Mouse (Mus musculus): ENCODE results near the gene Cmtr2. TPM values are rescaled to one million over a fixed set of nuclear protein-coding genes. Genes with fewer than 3 reads are reported as not detected.

Cmtr2 gene
- total and polyA plus RNA-seq, 2 experiments from 2014 or later, result 9.1 to 24.9 TPM

DNA sequence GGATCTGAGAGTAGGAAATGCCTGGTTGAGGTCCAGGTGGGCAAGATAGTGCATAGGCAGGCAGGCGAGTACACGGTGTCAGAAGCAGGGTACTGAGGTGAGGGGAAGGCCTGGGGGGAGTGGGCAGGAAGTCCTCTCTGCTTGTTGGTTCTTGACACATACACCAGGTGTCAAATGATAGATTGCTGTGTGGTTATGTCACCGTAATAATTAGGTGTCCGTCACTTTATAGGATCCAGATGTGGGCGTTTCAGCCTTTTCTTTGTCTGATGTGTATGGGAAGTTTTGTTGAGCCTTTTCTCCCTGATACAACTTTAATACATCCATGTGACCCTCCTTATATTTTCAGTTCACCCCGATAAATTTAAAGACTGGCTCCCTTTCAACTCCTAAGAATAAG is 31.8 kb downstream of the Cmtr2 start:
- ATAC-seq (no peak), DNase-seq (no peak)
- Histone ChIP-seq H3K36me3 (ENCODE audit: insufficient read depth) (no peaks in the 10 kb centered on the region), H3K27me3 (ENCODE audit: insufficient read depth, low read length) (no peaks in the 10 kb centered on the region), H3K9me3 (ENCODE audit: low read length) (no peaks in the 10 kb centered on the region), H3K4me2 (ENCODE audit: low read depth) (no peak overlapping the region), H3K4me1 (ENCODE audit: insufficient read depth) (no peaks in the 10 kb centered on the region), H3K27ac (ENCODE audit: low read depth, low read length) (no peak overlapping the region), H3K4me3 (ENCODE audit: low read depth, low read length) (no peak overlapping the region), H3K9ac (no peak overlapping the region)
- WGBS, result 89% methylated on average over 6 of the region's 6 CpGs
- TF ChIP-seq CTCF (IDR thresholded peaks at IDR 0.05; ENCODE audit: low read depth), result no peak

DNA sequence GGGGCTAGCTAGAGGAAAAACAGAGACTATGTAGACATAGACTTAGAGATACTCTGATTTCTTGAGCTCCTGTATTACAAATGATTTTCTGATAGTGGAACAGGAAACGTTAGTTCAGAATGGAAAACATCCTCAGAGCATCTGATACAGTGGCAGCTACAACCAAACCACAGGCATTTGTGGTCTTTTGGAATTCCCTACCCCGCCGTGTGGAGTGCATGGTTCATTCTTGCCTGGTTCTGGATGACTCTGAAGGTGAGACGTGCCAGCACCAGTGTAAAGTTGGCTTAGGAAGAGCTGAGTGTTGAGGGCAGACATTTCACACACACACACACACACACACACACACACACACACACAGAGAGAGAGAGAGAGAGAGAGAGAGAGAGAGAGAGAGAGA is 38.5 kb downstream of the Cmtr2 start:
- Histone ChIP-seq H3K27ac (ENCODE audit: low read depth, low read length) (no peak overlapping the region), H3K4me3 (ENCODE audit: low read depth, low read length) (no peak overlapping the region), H3K9ac (no peak overlapping the region), H3K36me3 (ENCODE audit: insufficient read depth) (no peaks in the 10 kb centered on the region), H3K27me3 (ENCODE audit: insufficient read depth, low read length) (no peaks in the 10 kb centered on the region), H3K4me2 (ENCODE audit: low read depth) (no peak overlapping the region), H3K4me1 (ENCODE audit: insufficient read depth) (no peaks in the 10 kb centered on the region), H3K9me3 (ENCODE audit: low read length) (no peaks in the 10 kb centered on the region)
- no peak for TF ChIP-seq CTCF (IDR thresholded peaks at IDR 0.05; ENCODE audit: low read depth)
- no peak for ATAC-seq
- 84% methylated on average over 4 of the region's 4 CpGs for WGBS
- no peak for DNase-seq

DNA sequence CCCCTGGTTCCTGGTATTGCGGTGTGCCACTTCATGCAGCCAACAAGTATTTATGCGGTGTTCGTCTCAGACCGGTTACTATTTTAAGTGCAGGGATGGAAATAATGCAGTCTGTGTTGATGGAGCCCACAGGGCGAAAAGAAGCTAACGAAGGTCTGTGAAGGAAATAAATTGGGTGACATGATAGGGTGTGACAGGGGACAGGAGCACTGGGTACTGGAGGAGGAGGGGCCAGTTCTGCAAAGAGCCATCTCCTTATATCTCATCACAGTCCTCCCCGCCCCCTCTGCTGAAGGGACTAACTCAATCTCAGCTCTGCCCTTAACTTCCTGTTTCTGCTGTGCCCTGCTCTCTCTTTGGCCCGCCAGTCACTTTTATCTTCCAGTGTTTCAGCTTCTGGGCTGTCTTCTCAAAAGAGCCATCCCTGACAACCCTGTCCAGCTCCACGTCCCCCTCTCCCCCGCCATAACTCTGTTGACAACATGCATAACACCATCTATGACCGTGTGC is 50.4 kb downstream of the Cmtr2 start:
- no peak for TF ChIP-seq CTCF (IDR thresholded peaks at IDR 0.05; ENCODE audit: low read depth)
- WGBS, result 67% methylated on average over 11 of the region's 11 CpGs
- Histone ChIP-seq H3K4me2 (ENCODE audit: low read depth) (no peak overlapping the region), H3K27me3 (ENCODE audit: insufficient read depth, low read length) (no peaks in the 10 kb centered on the region), H3K9me3 (ENCODE audit: low read length) (no peaks in the 10 kb centered on the region), H3K4me1 (ENCODE audit: insufficient read depth) (no peaks in the 10 kb centered on the region), H3K4me3 (ENCODE audit: low read depth, low read length) (no peak overlapping the region), H3K9ac (no peak overlapping the region), H3K27ac (ENCODE audit: low read depth, low read length) (no peak overlapping the region), H3K36me3 (ENCODE audit: insufficient read depth) (no peaks in the 10 kb centered on the region)
- DNase-seq (no peak), ATAC-seq (no peak)

DNA sequence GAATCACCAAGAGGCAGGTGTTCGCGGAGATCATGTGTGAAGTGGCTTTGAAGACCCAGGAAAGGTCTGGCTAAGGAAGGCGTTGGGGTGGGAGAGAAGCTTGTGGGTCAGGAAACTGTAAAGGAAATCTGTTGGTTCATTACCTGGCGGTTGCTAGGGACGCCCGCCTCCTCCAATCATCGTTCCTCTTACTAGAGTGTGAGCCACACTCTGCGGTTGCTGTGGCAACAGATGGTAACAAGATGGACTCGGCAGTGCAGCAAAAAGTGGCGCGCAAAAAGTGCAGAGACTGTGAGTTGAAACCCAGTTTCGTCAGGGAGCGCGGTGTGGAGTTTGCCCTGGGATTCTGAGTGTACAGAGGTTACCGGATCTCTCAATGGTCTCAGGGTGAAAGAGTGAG is 51.3 kb downstream of the Cmtr2 start, which contains the start of gene Hydin:
Gene Hydin (plus strand): TSS at position 237 of the 400 bp plus-strand sequence.
- peak; percentile 93 for DNase-seq
- WGBS, result under 1% methylated on average over 15 of the region's 15 CpGs
- no peaks in the 10 kb centered on the region for H3K4me1 ChIP-seq (ENCODE audit: insufficient read depth)
- TF ChIP-seq CTCF (IDR thresholded peaks at IDR 0.05; ENCODE audit: low read depth), result no peak
- H3K9me3 ChIP-seq (ENCODE audit: low read length), result no peaks in the 10 kb centered on the region
- no peak within 1 kb of the TSS for H3K27ac ChIP-seq (ENCODE audit: low read depth, low read length)
- ATAC-seq, result peak; percentile 98
- H3K4me2 ChIP-seq (ENCODE audit: low read depth), result peak within 1 kb of the TSS; percentile 58
- H3K4me3 ChIP-seq (ENCODE audit: low read depth, low read length), result peak within 1 kb of the TSS; percentile 29
- H3K36me3 ChIP-seq (ENCODE audit: insufficient read depth), result no peaks in the 10 kb centered on the region
- H3K9ac ChIP-seq, result no peak within 1 kb of the TSS
- no peaks in the 10 kb centered on the region for H3K27me3 ChIP-seq (ENCODE audit: insufficient read depth, low read length)

DNA sequence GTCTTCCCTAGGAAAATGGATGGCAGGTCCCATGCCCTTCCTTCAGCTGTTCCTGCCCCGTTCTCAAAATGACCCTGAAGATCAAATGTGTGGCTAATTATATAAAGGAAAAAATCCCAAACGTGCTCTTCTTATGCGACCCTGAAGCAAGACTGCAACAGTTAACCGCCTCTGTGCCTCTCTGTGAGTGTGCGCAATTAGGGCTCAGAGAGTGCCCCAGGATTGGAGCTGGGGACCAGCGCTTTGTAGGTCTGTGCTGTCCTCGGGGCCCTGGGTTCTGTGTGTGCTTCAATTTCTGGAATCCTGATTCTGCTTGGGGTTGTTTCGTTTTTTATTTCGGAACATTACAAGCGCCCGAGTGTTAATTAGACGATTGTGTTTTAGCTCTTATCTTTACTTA is 51.8 kb downstream of the Cmtr2 start:
- Histone ChIP-seq H3K9ac (no peak overlapping the region), H3K4me3 (ENCODE audit: low read depth, low read length) (peak overlapping the region; percentile 29), H3K27ac (ENCODE audit: low read depth, low read length) (no peak overlapping the region), H3K4me1 (ENCODE audit: insufficient read depth) (no peaks in the 10 kb centered on the region), H3K27me3 (ENCODE audit: insufficient read depth, low read length) (no peaks in the 10 kb centered on the region), H3K9me3 (ENCODE audit: low read length) (no peaks in the 10 kb centered on the region), H3K4me2 (ENCODE audit: low read depth) (peak overlapping the region; percentile 58), H3K36me3 (ENCODE audit: insufficient read depth) (no peaks in the 10 kb centered on the region)
- ATAC-seq, result no peak
- DNase-seq, result no peak
- TF ChIP-seq CTCF (IDR thresholded peaks at IDR 0.05; ENCODE audit: low read depth), result no peak
- WGBS, result 6% methylated on average over 12 of the region's 12 CpGs

DNA sequence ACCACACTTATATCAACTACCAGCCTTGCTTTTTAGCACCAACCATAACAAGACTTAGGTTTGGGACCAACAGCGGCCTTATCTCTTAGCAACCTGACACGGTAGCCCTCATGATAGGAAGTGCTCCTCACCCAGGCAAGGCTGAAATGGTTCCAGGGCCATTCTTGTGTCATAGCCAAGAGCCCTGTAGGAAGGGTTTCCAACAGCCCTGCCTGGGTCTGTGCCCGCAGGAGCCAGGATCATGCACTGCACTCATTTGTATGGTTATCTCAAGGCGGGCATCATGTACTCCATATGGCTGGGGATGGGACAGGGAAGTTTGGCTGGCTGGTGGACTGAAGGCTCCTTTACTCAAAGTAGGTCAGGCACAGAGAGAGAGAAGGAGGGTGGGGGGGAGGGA is 55.2 kb downstream of the Cmtr2 start:
- no peak for DNase-seq
- no peak overlapping the region for H3K9ac ChIP-seq
- 84% methylated on average over 4 of the region's 4 CpGs for WGBS
- H3K27ac ChIP-seq (ENCODE audit: low read depth, low read length), result no peak overlapping the region
- H3K4me3 ChIP-seq (ENCODE audit: low read depth, low read length), result no peak overlapping the region
- no peaks in the 10 kb centered on the region for H3K36me3 ChIP-seq (ENCODE audit: insufficient read depth)
- no peak overlapping the region for H3K4me2 ChIP-seq (ENCODE audit: low read depth)
- no peak for TF ChIP-seq CTCF (IDR thresholded peaks at IDR 0.05; ENCODE audit: low read depth)
- ATAC-seq, result no peak
- H3K9me3 ChIP-seq (ENCODE audit: low read length), result no peaks in the 10 kb centered on the region
- H3K4me1 ChIP-seq (ENCODE audit: insufficient read depth), result 0 out of 2 replicates have a peak, but pooled peaks cover under 1% of the 10 kb centered on the region
- H3K27me3 ChIP-seq (ENCODE audit: insufficient read depth, low read length), result no peaks in the 10 kb centered on the region

DNA sequence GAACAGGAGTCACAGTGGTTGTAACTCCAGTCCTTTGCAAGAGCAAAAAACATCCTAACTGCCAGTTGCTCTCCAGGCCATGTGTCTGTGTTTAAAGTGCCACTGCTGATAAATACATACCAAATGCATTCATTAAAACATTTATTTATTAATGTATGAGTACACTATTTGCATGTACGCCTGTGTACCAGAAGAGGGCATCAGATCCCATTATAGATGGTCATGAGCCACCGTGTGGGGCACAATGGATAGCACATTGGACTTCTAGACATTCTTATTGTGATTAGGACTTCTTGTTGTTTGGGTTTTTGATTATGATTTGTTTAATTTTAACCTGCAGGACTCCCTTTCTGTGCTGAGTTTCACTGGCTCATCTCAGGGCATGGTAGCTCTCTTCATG is 57.9 kb downstream of the Cmtr2 start:
- Histone ChIP-seq H3K4me3 (ENCODE audit: low read depth, low read length) (no peak overlapping the region), H3K27ac (ENCODE audit: low read depth, low read length) (no peak overlapping the region), H3K9ac (no peak overlapping the region), H3K27me3 (ENCODE audit: insufficient read depth, low read length) (no peaks in the 10 kb centered on the region), H3K4me2 (ENCODE audit: low read depth) (no peak overlapping the region), H3K4me1 (ENCODE audit: insufficient read depth) (peaks cover 8% of the 10 kb centered on the region), H3K9me3 (ENCODE audit: low read length) (no peaks in the 10 kb centered on the region), H3K36me3 (ENCODE audit: insufficient read depth) (no peaks in the 10 kb centered on the region)
- TF ChIP-seq CTCF (IDR thresholded peaks at IDR 0.05; ENCODE audit: low read depth), result peak; percentile 39; the same call in 1 of the 2 replicates
- 66% methylated on average over 2 of the region's 2 CpGs for WGBS
- ATAC-seq, result no peak
- DNase-seq, result no peak

Other genes with a start within 250 kb of the Cmtr2 start
- not detected in 2 replicates for gene Tat, start 225.2 kb upstream of the Cmtr2 start, total RNA-seq (2014; rRNA removed)
- gene Tat, start 225.2 kb upstream of the Cmtr2 start, polyA plus RNA-seq (2015; fragmentation: Nextera tagmentation; extraction: Ambion mirVana), result not detected in 2 replicates
- gene Chst4, start 175.9 kb upstream of the Cmtr2 start, total RNA-seq (2014; rRNA removed), result not detected in 2 replicates
- not detected in 2 replicates for gene Chst4, start 175.9 kb upstream of the Cmtr2 start, polyA plus RNA-seq (2015; fragmentation: Nextera tagmentation; extraction: Ambion mirVana)
- 13.1 and 19.6 TPM in 2 replicates for gene Zfp612, start 135.9 kb upstream of the Cmtr2 start, total RNA-seq (2014; rRNA removed)
- gene Zfp612, start 135.9 kb upstream of the Cmtr2 start, polyA plus RNA-seq (2015; fragmentation: Nextera tagmentation; extraction: Ambion mirVana), result 8.2 and 13.6 TPM in 2 replicates
- gene Gm21964, start 114.5 kb upstream of the Cmtr2 start, total RNA-seq (2014; rRNA removed), result not detected in 2 replicates
- not detected in 2 replicates for gene Gm21964, start 114.5 kb upstream of the Cmtr2 start, polyA plus RNA-seq (2015; fragmentation: Nextera tagmentation; extraction: Ambion mirVana)
- gene Gm17720, start 112.9 kb upstream of the Cmtr2 start, total RNA-seq (2014; rRNA removed), result not detected in 2 replicates
- gene Gm17720, start 112.9 kb upstream of the Cmtr2 start, polyA plus RNA-seq (2015; fragmentation: Nextera tagmentation; extraction: Ambion mirVana), result not detected in 2 replicates
- gene Calb2, start 47.5 kb upstream of the Cmtr2 start, total RNA-seq (2014; rRNA removed), result 133 TPM in 2 replicates
- 177 and 286 TPM in 2 replicates for gene Calb2, start 47.5 kb upstream of the Cmtr2 start, polyA plus RNA-seq (2015; fragmentation: Nextera tagmentation; extraction: Ambion mirVana)
- gene Hydin, start 51.3 kb downstream of the Cmtr2 start, total RNA-seq (2014; rRNA removed), result 0.92 and 1.0 TPM in 2 replicates
- gene Hydin, start 51.3 kb downstream of the Cmtr2 start, polyA plus RNA-seq (2015; fragmentation: Nextera tagmentation; extraction: Ambion mirVana), result 0.21 and 0.63 TPM in 2 replicates

All from forebrain, postnatal 0 days (tissue).